Mouse (Mus musculus): ENCODE results near the gene Xrcc2. TPM values are rescaled to one million over a fixed set of nuclear protein-coding genes. Genes with fewer than 3 reads are reported as not detected.

Gene Xrcc2
- 4.9 TPM for polyA plus RNA-seq (2017; shearing (Covaris generic))

DNA sequence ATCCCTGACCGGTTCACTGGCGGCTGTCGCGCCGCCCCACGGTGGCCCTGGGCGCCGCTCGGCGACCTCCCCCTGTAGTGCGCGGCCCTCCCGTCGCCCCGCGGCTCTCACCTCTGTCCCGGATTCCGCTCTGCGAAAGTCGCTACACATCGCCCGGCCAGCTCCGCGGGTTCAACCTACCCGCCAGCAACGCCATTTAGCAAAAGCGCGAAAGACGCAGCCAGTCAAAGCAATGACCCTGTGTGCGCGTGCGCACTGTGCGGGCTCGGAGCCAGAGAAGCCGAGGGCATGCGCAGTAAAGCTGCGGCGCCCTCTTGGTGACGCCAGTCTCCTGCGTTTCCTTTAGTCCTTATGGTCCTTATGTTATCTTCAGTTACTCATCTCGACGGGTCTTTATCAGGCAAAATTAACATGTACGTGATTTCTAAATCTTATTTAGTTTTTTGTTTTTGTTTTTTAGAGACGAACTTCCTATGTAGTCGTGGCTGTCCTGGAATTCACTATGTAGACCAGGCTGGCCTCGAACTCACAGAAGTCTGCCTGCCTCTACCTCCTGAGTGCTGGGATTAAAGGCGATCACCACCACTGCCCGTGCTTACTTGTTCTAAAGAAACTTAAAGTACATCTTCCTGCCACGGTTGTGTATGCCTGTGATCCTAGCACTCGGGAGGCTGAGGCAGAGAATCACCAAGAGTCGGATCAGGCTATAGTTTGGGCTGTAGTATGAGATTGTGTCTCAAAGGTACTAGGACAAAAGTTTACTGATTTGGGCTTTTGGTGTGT, at the start of gene Xrcc2:
TSS of gene Xrcc2 (minus strand) at position 259 of the 783 bp plus-strand sequence.

Other genes with a start within 250 kb of the Xrcc2 start
- 64.8 TPM for gene Kmt2c, start 207.0 kb downstream of the Xrcc2 start, polyA plus RNA-seq (2017; shearing (Covaris generic))
- 0.15 TPM for gene Cct8l1, start 189.8 kb downstream of the Xrcc2 start, polyA plus RNA-seq (2017; shearing (Covaris generic))
- gene Actr3b, start 54.2 kb upstream of the Xrcc2 start, polyA plus RNA-seq (2017; shearing (Covaris generic)): 2.3 TPM
- not detected for gene Gm21663, start 236.6 kb upstream of the Xrcc2 start, polyA plus RNA-seq (2017; shearing (Covaris generic))
- gene Gm21671, start 248.6 kb upstream of the Xrcc2 start, polyA plus RNA-seq (2017; shearing (Covaris generic)): not detected